Mouse (Mus musculus) CH12F3 (cell line): ENCODE measurements around the gene Cavin1.

Experiments
- in situ Hi-C: fragments of 300-500 bp; cut with MboI; formaldehyde crosslinking; loops from 2 replicates; pipeline ENCODE4 v1.14.3; 2020; ENCODE audit warnings: low sequenced_read_pairs

Cavin1 gene

DNA sequence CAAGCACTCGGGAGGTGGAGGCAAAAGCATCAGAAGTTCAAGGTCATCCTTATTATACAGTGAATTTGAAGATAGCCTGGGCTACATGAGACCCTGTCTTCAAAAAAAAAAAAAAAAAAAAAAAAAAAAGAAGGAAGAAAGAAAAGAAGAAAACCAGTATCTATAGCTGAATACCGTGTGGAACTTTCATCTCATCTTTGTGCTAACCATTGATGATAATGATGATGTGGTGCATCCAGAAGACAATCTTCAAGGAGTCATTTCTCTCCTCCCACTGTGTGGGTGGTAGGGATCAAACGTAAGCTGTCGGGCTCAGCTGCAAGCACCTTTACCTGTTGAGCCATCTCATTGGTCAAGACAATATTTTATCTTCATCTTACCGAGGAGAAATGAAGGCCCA lies 52.7 kb downstream of the Cavin1 start:
- in situ Hi-C loops = no loop called here

DNA sequence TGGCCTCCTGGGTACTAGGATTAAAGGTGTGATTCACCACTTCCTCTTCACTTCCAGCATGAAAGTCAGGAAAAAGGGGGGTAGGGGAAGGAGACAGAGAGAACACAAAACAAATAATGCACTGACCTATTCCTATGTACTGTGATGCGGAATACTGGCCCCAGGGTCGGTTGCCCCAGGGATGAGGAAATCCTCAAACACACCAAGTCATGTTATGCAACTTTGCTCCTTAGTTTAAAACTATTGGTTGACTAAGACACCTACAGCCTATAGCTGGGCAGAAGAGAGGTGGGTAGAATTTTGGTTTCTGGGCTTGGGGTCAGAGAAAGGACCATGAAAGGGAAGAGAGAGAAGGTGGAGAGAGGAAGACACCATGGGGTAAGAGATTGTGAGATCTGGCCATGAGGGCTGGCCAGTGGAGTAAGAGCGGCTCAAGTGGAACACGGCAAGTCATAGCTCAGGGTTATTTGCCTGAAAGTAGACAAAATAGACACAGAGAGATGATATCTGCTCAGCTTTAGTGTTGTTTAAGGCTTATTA lies 54.2 kb downstream of the Cavin1 start:
- in situ Hi-C loops = no loop called here

DNA sequence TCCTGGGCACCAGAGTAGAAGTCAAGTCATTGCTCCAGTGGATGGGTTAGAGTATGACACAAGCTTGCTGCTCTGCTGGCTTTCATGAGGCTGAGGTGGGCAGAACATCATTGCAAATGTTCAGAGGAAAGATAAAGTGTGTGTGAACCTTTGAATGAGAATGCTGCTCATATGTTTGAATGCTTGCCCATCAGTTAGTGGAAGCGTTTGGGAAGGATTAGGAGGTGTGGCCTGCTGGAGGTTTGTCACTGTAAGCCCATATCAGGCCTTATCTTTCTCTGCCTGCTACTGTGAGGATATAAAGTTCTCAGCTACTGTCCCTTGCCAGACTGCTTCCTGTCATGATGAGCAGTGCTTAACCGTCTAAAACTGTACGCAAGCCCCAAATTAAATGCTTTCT lies 55.6 kb downstream of the Cavin1 start:
- in situ Hi-C loops = no loop called here

DNA sequence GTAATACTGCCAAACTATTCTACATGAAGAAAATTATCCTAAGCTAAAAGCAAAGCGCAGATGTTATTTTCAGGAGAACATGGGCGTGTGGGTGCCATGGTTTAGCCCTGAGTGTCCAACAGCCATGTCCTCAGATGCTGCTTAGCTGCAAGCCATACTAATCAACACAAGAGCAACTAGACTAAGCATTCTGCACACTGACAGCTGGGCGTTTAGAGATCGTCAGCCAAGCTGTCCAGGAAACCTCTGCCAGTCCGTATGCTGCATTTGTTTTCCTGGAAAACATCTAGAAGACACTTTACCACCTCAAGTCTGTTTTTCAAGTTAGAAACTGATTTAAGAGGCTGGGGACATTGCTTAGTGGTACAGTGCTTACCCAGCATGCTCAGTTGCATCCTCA lies 56.3 kb downstream of the Cavin1 start:
- in situ Hi-C loops = no loop called here

DNA sequence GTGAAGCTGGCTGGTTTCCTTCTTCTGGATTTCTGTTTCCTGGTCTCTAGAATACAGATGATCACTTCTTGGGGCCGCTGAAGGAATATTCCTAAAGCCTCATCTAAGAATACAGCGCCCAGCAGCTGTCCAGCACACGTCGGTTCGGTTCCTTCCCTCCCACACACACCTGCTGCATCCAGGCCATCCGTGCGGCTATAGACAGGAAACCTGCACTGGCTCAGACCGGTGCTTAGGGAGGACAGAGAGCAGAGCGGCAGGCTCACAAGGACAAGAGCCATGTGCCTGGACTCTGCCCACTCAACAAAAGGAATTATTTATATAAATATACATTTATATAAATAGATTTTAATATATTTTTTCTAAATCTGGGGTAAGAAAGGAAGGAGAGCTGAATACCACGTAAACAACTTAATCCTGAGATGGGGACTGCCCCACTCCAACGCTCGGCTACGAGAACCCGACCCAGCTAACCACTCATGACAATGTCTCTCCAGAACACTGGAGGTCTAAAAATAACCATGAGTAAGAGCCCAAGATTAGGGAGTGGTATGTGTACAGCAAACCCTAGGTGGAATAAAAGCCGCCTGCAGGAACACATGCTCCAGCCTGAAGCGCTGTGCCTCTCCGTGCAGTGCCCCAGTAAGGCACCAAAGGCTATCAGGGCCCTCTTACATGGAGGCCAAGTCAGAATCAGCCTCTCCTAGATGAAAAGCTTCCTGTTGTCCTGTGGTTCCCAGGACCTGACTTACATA lies 58.1 kb downstream of the Cavin1 start:
- in situ Hi-C loops = no loop called here

DNA sequence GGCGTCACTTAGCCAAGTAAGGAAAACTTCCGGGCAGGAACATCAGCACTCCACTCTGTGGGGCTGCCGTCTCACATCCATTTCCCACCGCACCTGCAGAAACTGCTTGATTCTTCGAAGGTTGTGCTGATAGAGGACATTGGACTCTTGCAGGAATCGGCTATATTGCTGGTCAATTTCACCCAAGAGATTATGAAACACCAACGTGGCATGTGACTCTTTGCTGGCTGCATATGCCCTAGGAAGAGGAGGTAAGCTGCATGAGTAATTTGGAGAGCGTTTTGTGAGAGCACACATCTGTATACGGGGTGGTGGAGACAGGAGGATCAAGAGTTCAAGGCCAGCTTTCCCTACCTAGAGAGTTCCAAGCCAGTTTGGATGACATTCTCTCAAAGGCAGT lies 62.1 kb downstream of the Cavin1 start:
- in situ Hi-C loops = no loop called here

DNA sequence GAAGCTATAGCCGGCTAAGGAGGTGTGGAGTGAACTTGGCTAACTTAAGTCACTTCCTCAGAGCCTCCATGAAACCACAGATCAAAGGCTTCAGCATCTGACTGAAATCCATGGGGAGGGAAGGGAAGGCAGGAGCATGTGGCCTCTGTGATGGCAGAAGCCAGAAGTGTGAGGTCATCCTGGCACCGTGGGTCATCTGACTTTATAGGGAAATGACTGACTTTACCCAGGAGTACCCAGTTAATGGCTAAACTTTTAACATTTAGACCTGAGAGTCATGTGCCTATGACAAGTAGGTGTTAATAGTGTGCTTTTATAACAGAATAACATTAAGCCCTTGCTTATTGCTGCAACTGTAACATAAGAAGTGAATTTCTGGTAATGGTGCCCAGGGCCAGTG lies 62.6 kb downstream of the Cavin1 start:
- in situ Hi-C loops = no loop called here

DNA sequence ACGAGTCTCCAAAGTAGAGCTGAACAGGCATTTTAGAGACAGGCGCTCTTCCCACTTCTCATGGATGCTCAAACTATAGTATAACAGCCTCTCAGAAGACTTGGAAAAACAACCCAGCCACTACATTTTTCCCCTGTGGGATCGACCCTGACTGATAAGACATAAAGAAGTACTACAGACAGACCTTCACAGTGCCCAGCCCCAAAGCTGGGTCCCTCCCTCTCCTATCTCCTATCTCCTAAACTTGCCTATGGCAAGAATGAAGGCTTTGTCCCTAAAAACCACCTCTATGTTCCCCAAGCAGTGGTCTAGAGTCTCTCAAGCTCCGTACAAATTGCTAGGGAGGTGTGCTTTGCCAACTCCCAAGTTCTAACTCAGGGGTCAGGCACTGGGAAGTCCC lies 63.8 kb downstream of the Cavin1 start:
- in situ Hi-C loops = no loop called here
